Mouse (Mus musculus) right cerebral cortex, postnatal 4 days (tissue): ENCODE data around the gene Sipa1l2.
"Not testable (repeated sequence)": the region's sequence is repeated elsewhere in the genome, so short reads cannot be mapped to it uniquely, and the experiment has no call there.

Experiments
- DNase-seq: peaks from one replicate; pipeline ENCODE4 v3.0.0-alpha.2; 2022

The Sipa1l2 gene

GRCm38 (mm10) chr8:125533709-125534108 is 35.9 kb downstream of the Sipa1l2 start:
- DNase-seq: no peak

- no peak for DNase-seq
Observed at GRCm38 (mm10) chr8:125532953-125533352, 36.7 kb downstream of the Sipa1l2 start.

- DNase-seq: no peak
Observed at GRCm38 (mm10) chr8:125532177-125532576, 37.4 kb downstream of the Sipa1l2 start.

GRCm38 (mm10) chr8:125531640-125532039 is 38.0 kb downstream of the Sipa1l2 start:
- DNase-seq: no peak

GRCm38 (mm10) chr8:125531088-125531438 is 38.5 kb downstream of the Sipa1l2 start:
- DNase-seq: no peak

- DNase-seq: no peak
Observed at GRCm38 (mm10) chr8:125530187-125531087, 39.2 kb downstream of the Sipa1l2 start.

GRCm38 (mm10) chr8:125529019-125529418 is 40.6 kb downstream of the Sipa1l2 start:
- no peak for DNase-seq

- no peak for DNase-seq
Observed at GRCm38 (mm10) chr8:125527941-125528340, 41.7 kb downstream of the Sipa1l2 start.

GRCm38 (mm10) chr8:125526999-125527398 is 42.6 kb downstream of the Sipa1l2 start:
- DNase-seq: no peak

GRCm38 (mm10) chr8:125526582-125526981 is 43.0 kb downstream of the Sipa1l2 start:
- no peak for DNase-seq

GRCm38 (mm10) chr8:125524479-125524878 is 45.1 kb downstream of the Sipa1l2 start:
- no peak for DNase-seq

GRCm38 (mm10) chr8:125523213-125523612 is 46.4 kb downstream of the Sipa1l2 start:
- no peak for DNase-seq

GRCm38 (mm10) chr8:125522151-125522550 is 47.5 kb downstream of the Sipa1l2 start:
- DNase-seq: no peak

GRCm38 (mm10) chr8:125521087-125521486 is 48.5 kb downstream of the Sipa1l2 start:
- no peak for DNase-seq

- not testable (repeated sequence) for DNase-seq
Observed at GRCm38 (mm10) chr8:125520308-125520707, 49.3 kb downstream of the Sipa1l2 start.

GRCm38 (mm10) chr8:125518951-125519350 is 50.7 kb downstream of the Sipa1l2 start:
- DNase-seq: no peak

GRCm38 (mm10) chr8:125518301-125518700 is 51.3 kb downstream of the Sipa1l2 start:
- no peak for DNase-seq

- DNase-seq: no peak
Observed at GRCm38 (mm10) chr8:125517397-125517796, 52.2 kb downstream of the Sipa1l2 start.

GRCm38 (mm10) chr8:125516115-125516905 is 53.3 kb downstream of the Sipa1l2 start:
- DNase-seq: no peak

- DNase-seq: no peak
Observed at GRCm38 (mm10) chr8:125515665-125516064, 53.9 kb downstream of the Sipa1l2 start.

GRCm38 (mm10) chr8:125513935-125514334 is 55.7 kb downstream of the Sipa1l2 start:
- DNase-seq: no peak

GRCm38 (mm10) chr8:125513242-125513866 is 56.3 kb downstream of the Sipa1l2 start:
- DNase-seq: no peak

- no peak for DNase-seq
Observed at GRCm38 (mm10) chr8:125512561-125512960, 57.0 kb downstream of the Sipa1l2 start.
